Mouse (Mus musculus): ENCODE measurements around the gene Adam12. TPM values are rescaled to one million over a fixed set of nuclear protein-coding genes. Genes with fewer than 3 reads are reported as not detected.

The Adam12 gene
- polyA plus RNA-seq, 1 experiment: 4.1 TPM

DNA sequence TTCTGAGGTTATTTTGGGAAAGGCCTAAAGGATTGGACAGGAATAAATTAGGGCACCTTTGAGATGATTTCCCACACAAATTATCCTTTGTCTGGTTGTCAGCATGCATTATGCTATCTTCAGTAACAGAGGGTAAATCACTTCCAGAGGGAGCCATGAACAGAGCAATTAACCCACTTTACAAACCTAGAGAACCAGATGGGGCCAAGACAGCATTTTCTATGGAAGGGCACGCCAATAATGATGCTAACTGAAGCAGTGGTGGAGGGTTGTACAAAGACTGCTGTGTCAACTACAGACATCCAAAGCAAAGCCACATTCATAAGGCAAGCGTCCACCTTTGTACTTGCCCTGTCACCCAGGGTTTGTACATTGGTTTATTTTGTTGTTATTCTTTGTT is 99.6 kb downstream of the Adam12 start:
- WGBS: 90% methylated on average over 2 of the region's 2 CpGs
- no peak overlapping the region for H3K27ac ChIP-seq (ENCODE audit: insufficient read depth, low read depth, low read length)
- no peak for TF ChIP-seq POLR2A (IDR thresholded peaks at IDR 0.05; ENCODE audit: low read depth, low read length)
- no peak for TF ChIP-seq CTCF (conservative IDR thresholded peaks at IDR 0.05; ENCODE audit: insufficient read depth, insufficient read length, low read depth, low read length)
- H3K4me1 ChIP-seq (ENCODE audit: control insufficient read depth, insufficient read depth, low read length): no peaks in the 10 kb centered on the region
- H3K27me3 ChIP-seq (replicated peaks; ENCODE audit: control insufficient read depth, insufficient read depth, low read length): no peaks in the 10 kb centered on the region
- no peak for DNase-seq
- no peaks in the 10 kb centered on the region for H3K36me3 ChIP-seq (ENCODE audit: control insufficient read depth, insufficient read depth, low read length)
- H3K4me3 ChIP-seq (ENCODE audit: insufficient read depth, low read depth, low read length): no peak overlapping the region

GRCm38 (mm10) chr7:134128087-134128522 is 103.8 kb downstream of the Adam12 start:
- no peak overlapping the region for H3K27ac ChIP-seq (ENCODE audit: insufficient read depth, low read depth, low read length)
- DNase-seq: no peak
- no peaks in the 10 kb centered on the region for H3K36me3 ChIP-seq (ENCODE audit: control insufficient read depth, insufficient read depth, low read length)
- no peaks in the 10 kb centered on the region for H3K27me3 ChIP-seq (replicated peaks; ENCODE audit: control insufficient read depth, insufficient read depth, low read length)
- TF ChIP-seq POLR2A (IDR thresholded peaks at IDR 0.05; ENCODE audit: low read depth, low read length): no peak
- TF ChIP-seq CTCF (conservative IDR thresholded peaks at IDR 0.05; ENCODE audit: insufficient read depth, insufficient read length, low read depth, low read length): no peak
- no peak overlapping the region for H3K4me3 ChIP-seq (ENCODE audit: insufficient read depth, low read depth, low read length)
- no peaks in the 10 kb centered on the region for H3K4me1 ChIP-seq (ENCODE audit: control insufficient read depth, insufficient read depth, low read length)
- WGBS: 78% methylated on average over 5 of the region's 5 CpGs

DNA sequence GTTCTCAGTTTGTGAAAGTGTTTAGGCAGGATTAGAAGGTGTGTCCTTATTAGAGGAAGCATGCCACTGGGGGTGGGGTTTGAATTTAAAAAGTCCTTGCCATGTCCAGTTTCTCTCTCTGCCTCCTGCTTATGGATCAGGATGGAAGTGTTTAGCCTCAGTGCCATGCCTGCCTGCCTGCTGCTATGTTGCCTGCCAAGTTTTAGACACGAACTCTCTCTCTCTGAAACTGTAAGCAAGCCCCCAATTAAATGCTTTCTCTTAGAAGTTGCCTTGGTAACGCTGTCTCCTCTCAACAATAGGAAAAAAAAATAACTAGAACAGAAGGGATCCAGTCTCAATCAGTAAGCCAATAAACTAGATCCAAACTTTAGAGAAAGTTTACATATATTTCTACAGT is 110.5 kb downstream of the Adam12 start:
- WGBS: 70% methylated on average over 2 of the region's 2 CpGs
- no peak overlapping the region for H3K4me3 ChIP-seq (ENCODE audit: insufficient read depth, low read depth, low read length)
- no peak overlapping the region for H3K27ac ChIP-seq (ENCODE audit: insufficient read depth, low read depth, low read length)
- H3K4me1 ChIP-seq (ENCODE audit: control insufficient read depth, insufficient read depth, low read length): no peaks in the 10 kb centered on the region
- no peak for DNase-seq
- TF ChIP-seq POLR2A (IDR thresholded peaks at IDR 0.05; ENCODE audit: low read depth, low read length) (no peak), CTCF (conservative IDR thresholded peaks at IDR 0.05; ENCODE audit: insufficient read depth, insufficient read length, low read depth, low read length) (no peak)
- H3K27me3 ChIP-seq (replicated peaks; ENCODE audit: control insufficient read depth, insufficient read depth, low read length): no peaks in the 10 kb centered on the region
- H3K36me3 ChIP-seq (ENCODE audit: control insufficient read depth, insufficient read depth, low read length): no peaks in the 10 kb centered on the region

DNA sequence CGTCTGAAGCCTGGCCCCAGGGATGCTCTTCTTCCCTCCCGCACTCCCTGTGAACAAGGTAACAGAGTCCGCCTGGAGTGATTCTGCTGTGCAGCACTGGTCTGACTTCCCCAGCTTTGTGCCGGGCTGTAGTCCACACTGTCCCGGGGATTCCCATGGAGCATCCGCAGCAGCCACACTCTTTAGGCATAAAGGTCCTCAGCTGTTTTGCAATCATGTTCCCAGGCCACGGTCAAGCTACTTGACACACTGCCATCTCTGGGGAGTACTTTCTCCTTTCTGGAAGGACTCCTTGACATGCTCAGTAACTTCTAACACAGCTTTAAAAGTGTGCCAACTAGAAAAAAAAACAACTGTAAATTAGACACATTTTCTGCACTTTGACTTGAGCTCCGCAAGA is 116.5 kb downstream of the Adam12 start:
- Histone ChIP-seq H3K36me3 (ENCODE audit: control insufficient read depth, insufficient read depth, low read length) (no peaks in the 10 kb centered on the region), H3K27ac (ENCODE audit: insufficient read depth, low read depth, low read length) (no peak overlapping the region), H3K4me3 (ENCODE audit: insufficient read depth, low read depth, low read length) (no peak overlapping the region), H3K27me3 (replicated peaks; ENCODE audit: control insufficient read depth, insufficient read depth, low read length) (no peaks in the 10 kb centered on the region), H3K4me1 (ENCODE audit: control insufficient read depth, insufficient read depth, low read length) (peaks cover 3% of the 10 kb centered on the region)
- peak; percentile 66 for DNase-seq
- TF ChIP-seq CTCF (conservative IDR thresholded peaks at IDR 0.05; ENCODE audit: insufficient read depth, insufficient read length, low read depth, low read length) (no peak), POLR2A (IDR thresholded peaks at IDR 0.05; ENCODE audit: low read depth, low read length) (no peak)
- WGBS: 67% methylated on average over 8 of the region's 8 CpGs

- no peaks in the 10 kb centered on the region for H3K27me3 ChIP-seq (replicated peaks; ENCODE audit: control insufficient read depth, insufficient read depth, low read length)
- H3K27ac ChIP-seq (ENCODE audit: insufficient read depth, low read depth, low read length): no peak overlapping the region
- 85% methylated on average over 9 of the region's 9 CpGs for WGBS
- TF ChIP-seq CTCF (conservative IDR thresholded peaks at IDR 0.05; ENCODE audit: insufficient read depth, insufficient read length, low read depth, low read length): no peak
- no peak for TF ChIP-seq POLR2A (IDR thresholded peaks at IDR 0.05; ENCODE audit: low read depth, low read length)
- H3K4me3 ChIP-seq (ENCODE audit: insufficient read depth, low read depth, low read length): no peak overlapping the region
- H3K4me1 ChIP-seq (ENCODE audit: control insufficient read depth, insufficient read depth, low read length): peaks cover 3% of the 10 kb centered on the region
- no peak for DNase-seq
- H3K36me3 ChIP-seq (ENCODE audit: control insufficient read depth, insufficient read depth, low read length): no peaks in the 10 kb centered on the region
These were observed 117.4 kb downstream of the Adam12 start for GRCm38 (mm10) chr7:134114311-134115188.

GRCm38 (mm10) chr7:134113829-134114228 is 118.1 kb downstream of the Adam12 start:
- peaks cover 3% of the 10 kb centered on the region for H3K4me1 ChIP-seq (ENCODE audit: control insufficient read depth, insufficient read depth, low read length)
- TF ChIP-seq POLR2A (IDR thresholded peaks at IDR 0.05; ENCODE audit: low read depth, low read length) (no peak), CTCF (conservative IDR thresholded peaks at IDR 0.05; ENCODE audit: insufficient read depth, insufficient read length, low read depth, low read length) (no peak)
- no peaks in the 10 kb centered on the region for H3K36me3 ChIP-seq (ENCODE audit: control insufficient read depth, insufficient read depth, low read length)
- no peak overlapping the region for H3K4me3 ChIP-seq (ENCODE audit: insufficient read depth, low read depth, low read length)
- H3K27ac ChIP-seq (ENCODE audit: insufficient read depth, low read depth, low read length): no peak overlapping the region
- 91% methylated on average over 6 of the region's 6 CpGs for WGBS
- no peaks in the 10 kb centered on the region for H3K27me3 ChIP-seq (replicated peaks; ENCODE audit: control insufficient read depth, insufficient read depth, low read length)
- no peak for DNase-seq

DNA sequence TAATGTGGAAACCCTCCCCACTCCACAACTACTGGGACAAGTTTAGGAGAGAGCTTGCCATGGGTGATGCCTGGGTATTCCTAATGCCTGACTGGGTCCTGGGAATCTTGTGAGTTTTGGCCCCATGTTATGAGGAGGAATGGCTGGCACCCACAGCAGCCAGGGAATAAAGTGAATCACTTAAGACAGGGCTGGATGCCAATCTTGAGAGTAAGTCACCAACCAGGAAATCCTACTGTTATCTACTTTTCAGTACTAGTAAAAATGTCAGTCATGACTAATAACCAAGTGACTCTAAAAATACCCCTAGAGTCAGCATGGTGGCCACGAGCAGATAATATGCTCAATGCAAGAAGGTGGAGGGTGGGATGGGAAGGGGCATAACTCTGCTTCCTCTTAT is 121.8 kb downstream of the Adam12 start:
- DNase-seq: no peak
- Histone ChIP-seq H3K27me3 (replicated peaks; ENCODE audit: control insufficient read depth, insufficient read depth, low read length) (no peaks in the 10 kb centered on the region), H3K4me3 (ENCODE audit: insufficient read depth, low read depth, low read length) (no peak overlapping the region), H3K36me3 (ENCODE audit: control insufficient read depth, insufficient read depth, low read length) (no peaks in the 10 kb centered on the region), H3K27ac (ENCODE audit: insufficient read depth, low read depth, low read length) (no peak overlapping the region), H3K4me1 (ENCODE audit: control insufficient read depth, insufficient read depth, low read length) (no peaks in the 10 kb centered on the region)
- TF ChIP-seq POLR2A (IDR thresholded peaks at IDR 0.05; ENCODE audit: low read depth, low read length) (no peak), CTCF (conservative IDR thresholded peaks at IDR 0.05; ENCODE audit: insufficient read depth, insufficient read length, low read depth, low read length) (no peak)
- 43% methylated on average over 1 of the region's 1 CpGs for WGBS
